Mouse (Mus musculus) right cerebral cortex, postnatal 10 days (tissue): ENCODE data around the gene Ggt5.

Source experiments
- DNase-seq, 2 experiments: peaks; one replicate each; pipeline ENCODE4 v3.0.0; 2021; ENCODE audit warnings: low spot score in 2 of 2

The Ggt5 gene

GRCm38 (mm10) chr10:75650306-75650902 lies 61.3 kb downstream of the Ggt5 start:
- DNase-seq = no peak

DNA sequence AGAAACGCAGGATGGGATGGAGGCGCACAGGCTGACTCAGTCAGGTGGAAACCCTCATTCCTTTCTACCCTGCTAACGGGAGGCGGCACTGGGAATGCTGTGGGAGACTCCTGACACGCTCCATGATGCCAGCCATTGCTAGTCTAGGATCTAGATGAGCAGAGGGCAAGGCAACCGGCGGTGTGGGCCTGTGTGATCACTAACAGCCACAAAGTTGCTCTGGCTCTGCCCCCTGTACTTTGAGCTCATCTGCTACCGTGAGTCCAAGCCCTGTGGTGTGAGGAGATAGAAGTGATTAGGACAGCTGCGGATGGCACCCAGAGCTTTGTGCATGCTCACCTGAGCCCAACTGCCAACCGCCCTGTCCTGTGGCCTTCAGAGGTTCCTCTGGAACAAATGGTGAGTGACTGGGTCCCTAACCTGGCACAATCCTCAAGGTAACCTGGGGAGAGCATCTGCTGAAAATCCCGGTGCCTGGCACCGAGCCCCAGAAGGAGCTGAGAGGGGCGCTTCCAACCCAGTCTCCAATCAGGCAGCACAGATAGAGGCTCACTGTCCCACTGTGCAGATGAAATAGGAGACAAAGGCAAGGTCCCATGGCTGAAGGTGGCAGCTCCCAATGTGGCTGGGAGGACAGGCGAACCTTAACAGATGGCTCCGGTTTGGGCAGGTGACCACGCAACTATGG lies 62.4 kb downstream of the Ggt5 start:
- no peak for DNase-seq

- DNase-seq = no peak
Measured at GRCm38 (mm10) chr10:75654053-75654452, 64.9 kb downstream of the Ggt5 start.

DNA sequence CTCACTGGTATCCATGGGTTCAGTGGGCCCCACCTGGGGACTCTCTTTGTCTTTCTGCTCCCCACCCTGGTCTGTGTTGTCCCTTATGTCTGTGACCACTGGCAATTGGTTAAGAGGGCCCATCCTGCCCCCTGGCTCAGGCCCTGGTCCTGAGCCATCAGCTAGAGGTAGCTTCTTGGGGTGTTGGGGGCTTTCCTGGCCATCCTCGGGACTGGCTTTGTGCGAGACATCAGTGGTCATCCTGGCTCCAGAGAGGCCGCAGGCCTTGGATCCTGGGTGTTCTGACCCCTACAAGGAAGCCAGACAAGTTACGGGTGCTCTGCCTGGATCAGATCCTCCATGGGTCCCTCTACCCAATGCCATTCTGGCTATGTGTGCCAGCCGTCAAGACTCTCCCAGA lies 68.0 kb downstream of the Ggt5 start:
- no peak for DNase-seq

DNA sequence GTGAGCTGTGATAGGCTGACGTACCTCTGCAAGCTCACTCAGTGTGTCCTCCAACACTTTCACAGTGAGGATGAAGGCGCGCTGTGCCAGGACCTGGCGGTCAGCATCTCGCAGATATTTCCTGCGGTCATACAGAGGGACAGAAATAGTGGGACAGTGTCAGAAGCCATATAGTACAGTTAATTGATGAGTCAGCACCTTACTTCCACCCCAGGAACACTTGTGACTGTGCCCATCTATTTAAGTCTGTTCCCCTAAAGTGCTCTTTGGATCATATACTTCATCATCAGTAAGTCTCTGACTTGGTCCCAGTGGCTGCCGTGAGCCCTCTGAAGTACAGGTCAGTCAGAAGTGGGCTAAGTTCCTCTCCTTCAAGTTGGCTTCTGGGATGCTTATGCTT lies 68.6 kb downstream of the Ggt5 start:
- no peak for DNase-seq

- peak; percentile 62 to 67 for DNase-seq
Measured at GRCm38 (mm10) chr10:75661381-75661780, 72.2 kb downstream of the Ggt5 start.

GRCm38 (mm10) chr10:75661876-75662275 lies 72.7 kb downstream of the Ggt5 start:
- DNase-seq = no peak

GRCm38 (mm10) chr10:75662575-75662974 lies 73.4 kb downstream of the Ggt5 start:
- DNase-seq = no peak

DNA sequence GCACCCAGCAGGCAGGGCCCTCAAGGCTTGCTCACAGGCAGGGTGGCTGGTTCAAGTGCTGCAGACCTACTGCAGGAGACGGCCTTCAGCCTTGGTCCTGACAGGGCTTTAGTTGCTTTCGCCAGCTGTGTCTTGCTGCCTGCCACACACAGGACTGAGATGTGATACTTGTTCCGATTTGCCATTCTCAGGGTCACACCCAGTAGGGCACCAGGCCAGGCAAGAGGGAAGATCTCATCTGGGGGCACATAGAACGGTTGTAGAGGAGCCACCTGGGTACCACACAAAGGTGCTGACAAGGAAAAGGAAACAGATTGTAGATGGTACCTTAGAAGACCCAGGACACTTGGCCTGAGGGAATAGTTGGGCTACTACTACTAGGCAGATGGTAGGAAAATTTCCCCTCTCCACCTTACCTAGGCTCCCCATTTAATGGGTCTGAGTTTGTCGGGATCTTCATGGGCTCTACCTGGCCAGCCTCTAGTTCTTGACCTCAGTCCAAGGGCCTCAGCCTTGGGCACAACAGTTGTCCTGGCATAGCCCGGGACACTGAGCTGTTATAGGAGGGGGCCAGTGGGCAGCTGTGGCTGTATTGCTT lies 75.6 kb downstream of the Ggt5 start:
- DNase-seq = no peak

GRCm38 (mm10) chr10:75666451-75667030 lies 77.4 kb downstream of the Ggt5 start:
- no peak for DNase-seq
